Mouse (Mus musculus) kidney, postnatal 0 days (tissue): Measurements from ENCODE around the gene Coa3. TPM values are rescaled to one million over a fixed set of nuclear protein-coding genes. Genes with fewer than 3 reads are reported as not detected.
"Not testable (repeated sequence)": the region's sequence is repeated elsewhere in the genome, so short reads cannot be mapped to it uniquely, and the experiment has no call there.

Experiments
- ATAC-seq: fragments of 200-750 bp; cut with Nextera tagmentation; replicated peaks from 2 replicates; pipeline ENCODE4 v1.8.0; 2017; ENCODE audit warnings: low read depth, moderate number of reproducible peaks, moderate TSS enrichment, moderate library complexity; ENCODE audit not compliant: low FRiP score
- DNase-seq: peaks from one replicate; pipeline ENCODE4 v3.0.0-alpha.2; 2016; ENCODE audit warnings: low spot score
- H3K27ac ChIP-seq: fragments of 300-500 bp; sonication (generic); 2 replicates; pipeline ENCODE4 v1.5.1; 2014; ENCODE audit warnings: mild to moderate bottlenecking
- H3K27me3 ChIP-seq: fragments of 300-500 bp; sonication (generic); 2 replicates; pipeline ENCODE4 v1.6.1; 2014; ENCODE audit warnings: low read length, mixed read lengths; ENCODE audit not compliant: insufficient read depth
- H3K36me3 ChIP-seq: fragments of 300-500 bp; sonication (generic); 2 replicates; pipeline ENCODE4 v1.6.1; 2014; ENCODE audit warnings: low read length, mixed read lengths; ENCODE audit not compliant: insufficient read depth
- H3K4me1 ChIP-seq: fragments of 300-500 bp; sonication (generic); replicated peaks from 2 replicates; pipeline ENCODE4 v1.6.1; 2014; ENCODE audit warnings: antibody characterized with exemption, low read length, mixed read lengths; ENCODE audit not compliant: insufficient read depth
- H3K4me2 ChIP-seq: fragments of 300-500 bp; sonication (generic); 2 replicates; pipeline ENCODE4 v1.6.1; 2014; ENCODE audit warnings: mild to moderate bottlenecking, low read length, moderate library complexity, mixed read lengths
- H3K4me3 ChIP-seq: fragments of 300-500 bp; sonication (generic); replicated peaks from 2 replicates; pipeline ENCODE4 v1.5.1; 2014; ENCODE audit warnings: low read depth, low read length
- H3K9ac ChIP-seq: fragments of 300-500 bp; sonication (generic); 2 replicates; pipeline ENCODE4 v1.6.1; 2014; ENCODE audit warnings: low read depth, low read length
- H3K9me3 ChIP-seq: fragments of 300-500 bp; sonication (generic); replicated peaks from 2 replicates; pipeline ENCODE4 v1.6.1; 2016; ENCODE audit warnings: low read length, inconsistent platforms, mixed read lengths
- CTCF ChIP-seq: IDR thresholded peaks from 2 replicates; pipeline ENCODE4 v1.5.1; 2016; ENCODE audit warnings: antibody characterized with exemption, low read depth, mild to moderate bottlenecking, moderate library complexity
- WGBS: fragments of 180-500 bp; shearing (Covaris S2); extraction: QIAGEN DNeasy Blood & Tissue Kit; methylation state at CpG from one replicate; pipeline ENCODE4 v1.1.7; 2014; 5-methylcytosine and 5-hydroxymethylcytosine counted together
- polyA plus RNA-seq: library from polyadenylated mRNA; unstranded; fragments of >200 nt; fragmentation: Nextera tagmentation; extraction: Ambion mirVana; gene quantifications from 2 replicates; pipeline ENCODE4 v1.2.1, GENCODE M21; 2015

Coa3 gene
- polyA plus RNA-seq = 209 and 211 TPM in 2 replicates

DNA sequence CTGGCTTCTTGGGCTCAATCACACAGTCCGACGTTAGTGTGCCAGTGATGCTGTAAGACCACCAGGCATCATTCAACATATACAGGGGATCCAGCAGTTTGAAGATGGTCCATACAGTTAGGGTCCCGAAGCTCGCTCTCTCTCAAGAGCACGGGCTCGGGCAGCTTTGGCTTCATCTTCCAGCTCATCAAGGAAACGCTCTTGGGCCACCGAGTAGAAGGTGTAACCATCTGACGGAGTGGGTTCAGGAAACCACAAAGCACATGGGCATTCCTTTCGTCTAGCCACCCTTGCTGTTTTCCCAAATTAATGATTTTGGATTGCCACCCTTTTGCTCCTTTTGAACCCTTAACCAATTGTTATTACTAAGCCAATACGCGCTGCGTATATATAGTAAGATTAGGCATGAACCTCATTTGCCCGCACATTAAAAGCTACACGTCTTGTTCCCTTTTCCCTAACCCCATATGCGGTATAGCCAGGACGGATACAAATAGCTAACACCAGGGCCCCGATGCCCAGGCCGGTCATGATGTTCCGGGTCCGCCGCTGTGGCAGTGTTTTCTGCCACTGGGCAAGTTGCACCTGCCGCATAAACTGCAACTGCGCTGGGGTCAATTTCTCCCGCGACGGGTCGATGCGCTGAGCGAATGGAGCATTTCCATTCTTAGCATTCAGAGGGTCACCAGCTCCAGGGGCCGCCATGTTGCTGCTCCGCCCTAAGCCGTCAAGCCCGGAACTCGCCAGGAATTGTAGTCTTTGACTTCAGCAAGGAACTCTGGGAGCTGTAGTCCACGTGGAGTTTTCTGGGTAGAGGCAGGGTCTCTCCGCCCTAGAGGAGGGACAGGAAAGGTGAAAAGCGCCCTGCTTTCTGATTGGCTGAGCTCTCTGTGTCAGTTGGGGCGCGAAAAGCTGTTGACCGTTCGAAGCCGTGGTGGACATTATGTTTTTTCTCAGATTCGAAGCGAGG lies at the start of gene Coa3, which contains the start of gene Cntd1:
TSS of gene Coa3 (minus strand) at position 892 of the 970 bp plus-strand sequence.
TSS of gene Cntd1 (plus strand) at position 790 of the 970 bp plus-strand sequence.
- DNase-seq (peak; percentile 98), ATAC-seq (peak; percentile 84)
- Histone ChIP-seq H3K4me2 (peak within 1 kb of the TSS; percentile 82), H3K27me3 (no peaks in the 10 kb centered on the region), H3K4me1 (peaks cover 44% of the 10 kb centered on the region), H3K9me3 (no peaks in the 10 kb centered on the region), H3K36me3 (0 out of 2 replicates have a peak, but pooled peaks cover 9% of the 10 kb centered on the region), H3K9ac (peak within 1 kb of the TSS; percentile 75), H3K27ac (peak within 1 kb of the TSS; percentile 89), H3K4me3 (peak within 1 kb of the TSS; percentile 59)
- peak; percentile 34; the same call in 1 of the 2 replicates for TF ChIP-seq CTCF
- WGBS = 7% methylated on average over 45 of the region's 45 CpGs

DNA sequence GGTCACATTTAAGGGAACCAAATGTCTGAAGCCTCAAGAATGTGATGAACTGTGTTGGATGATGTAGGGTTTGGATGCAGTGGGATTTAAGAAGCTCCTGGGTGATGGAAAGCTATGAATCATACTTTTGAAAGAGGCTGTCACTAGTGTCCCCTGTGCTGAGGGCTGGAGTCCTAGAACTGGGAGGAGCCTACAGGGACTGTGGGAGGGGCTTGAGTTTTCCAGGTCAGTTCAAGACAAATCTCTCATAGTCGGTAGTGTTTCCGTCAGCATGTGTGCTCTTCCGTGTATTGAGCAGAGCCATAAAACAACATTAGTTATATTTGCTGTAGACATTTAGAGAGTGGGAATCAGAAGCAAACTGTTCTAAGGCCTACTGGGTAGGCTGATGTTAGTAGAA lies 48.4 kb upstream of the Coa3 start:
- no peak overlapping the region for H3K4me3 ChIP-seq
- peaks cover 17% of the 10 kb centered on the region for H3K36me3 ChIP-seq
- H3K27me3 ChIP-seq = no peaks in the 10 kb centered on the region
- DNase-seq (no peak), ATAC-seq (no peak)
- H3K9me3 ChIP-seq = no peaks in the 10 kb centered on the region
- TF ChIP-seq CTCF = no peak
- H3K4me1 ChIP-seq = 0 out of 2 replicates have a peak, but pooled peaks cover 3% of the 10 kb centered on the region
- no peak overlapping the region for H3K9ac ChIP-seq
- no peak overlapping the region for H3K4me2 ChIP-seq
- no peak overlapping the region for H3K27ac ChIP-seq
- WGBS = 40% methylated on average over 3 of the region's 3 CpGs

- Histone ChIP-seq H3K4me2 (no peak overlapping the region), H3K9ac (no peak overlapping the region), H3K27ac (no peak overlapping the region), H3K27me3 (no peaks in the 10 kb centered on the region), H3K9me3 (no peaks in the 10 kb centered on the region), H3K4me1 (0 out of 2 replicates have a peak, but pooled peaks cover 3% of the 10 kb centered on the region), H3K36me3 (peaks cover 26% of the 10 kb centered on the region), H3K4me3 (no peak overlapping the region)
- ATAC-seq = no peak
- DNase-seq = no peak
- no peak for TF ChIP-seq CTCF
- 87% methylated on average over 11 of the region's 11 CpGs for WGBS
Measured at GRCm38 (mm10) chr11:101326147-101326546, 47.2 kb upstream of the Coa3 start.

DNA sequence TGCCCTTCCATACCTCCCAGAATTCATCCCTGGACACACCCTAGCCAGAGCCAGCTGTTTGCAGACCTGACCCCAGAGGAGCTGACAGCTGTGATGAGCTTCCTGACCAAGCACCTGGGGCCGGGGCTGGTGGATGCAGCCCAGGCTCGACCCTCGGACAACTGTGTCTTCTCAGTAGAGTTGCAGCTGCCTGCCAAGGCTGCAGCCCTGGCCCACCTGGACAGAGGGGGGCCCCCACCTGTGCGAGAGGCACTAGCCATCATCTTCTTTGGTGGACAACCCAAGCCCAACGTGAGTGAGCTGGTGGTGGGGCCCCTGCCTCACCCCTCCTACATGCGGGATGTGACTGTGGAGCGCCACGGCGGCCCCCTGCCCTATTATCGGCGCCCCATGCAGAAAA lies 46.3 kb upstream of the Coa3 start:
- WGBS = 90% methylated on average over 11 of the region's 11 CpGs
- ATAC-seq = 0 out of 2 replicates have a peak, but pooled peaks have one; percentile 11
- not testable (repeated sequence) for H3K4me3 ChIP-seq, H3K27me3 ChIP-seq, H3K4me1 ChIP-seq, H3K27ac ChIP-seq, H3K9me3 ChIP-seq, H3K9ac ChIP-seq, DNase-seq, H3K4me2 ChIP-seq
- peaks cover 34% of the 10 kb centered on the region for H3K36me3 ChIP-seq

GRCm38 (mm10) chr11:101324763-101325162 lies 45.8 kb upstream of the Coa3 start, which contains the start of gene Aoc2:
Aoc2 (plus strand) TSS chr11:101325063.
- Histone ChIP-seq H3K36me3 (peaks cover 39% of the 10 kb centered on the region), H3K4me1 (no peaks in the 10 kb centered on the region), H3K4me3 (no peak within 1 kb of the TSS), H3K9ac (no peak within 1 kb of the TSS), H3K27me3 (no peaks in the 10 kb centered on the region), H3K27ac (no peak within 1 kb of the TSS), H3K4me2 (no peak within 1 kb of the TSS), H3K9me3 (no peaks in the 10 kb centered on the region)
- no peak for TF ChIP-seq CTCF
- 77% methylated on average over 5 of the region's 5 CpGs for WGBS
- ATAC-seq (no peak), DNase-seq (no peak)

DNA sequence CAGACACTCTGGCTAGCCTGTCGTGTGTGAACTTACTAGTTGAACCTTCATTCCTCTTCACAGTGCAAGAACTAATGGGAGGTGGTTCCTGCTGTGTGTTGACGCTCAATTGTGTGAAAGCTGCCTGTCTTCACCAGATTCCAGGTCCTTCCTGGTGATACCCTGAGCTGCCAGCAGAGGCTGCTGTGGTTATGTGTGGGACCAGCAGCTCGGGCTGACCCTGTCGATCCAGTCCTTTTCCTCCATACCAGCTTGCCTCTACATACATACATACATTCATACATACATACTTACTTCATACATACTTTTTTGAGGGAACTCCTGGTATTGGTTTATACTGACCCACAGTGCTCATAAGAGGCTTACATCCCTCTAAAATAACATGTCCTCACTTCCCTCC lies 44.7 kb upstream of the Coa3 start:
- peak; percentile 89 for DNase-seq
- H3K36me3 ChIP-seq = peaks cover 49% of the 10 kb centered on the region
- ATAC-seq = peak; percentile 45
- H3K4me2 ChIP-seq = no peak overlapping the region
- no peak overlapping the region for H3K4me3 ChIP-seq
- no peaks in the 10 kb centered on the region for H3K27me3 ChIP-seq
- H3K9me3 ChIP-seq = no peaks in the 10 kb centered on the region
- H3K27ac ChIP-seq = no peak overlapping the region
- H3K9ac ChIP-seq = no peak overlapping the region
- no peaks in the 10 kb centered on the region for H3K4me1 ChIP-seq
- 8% methylated on average over 4 of the region's 4 CpGs for WGBS
- peak; percentile 96 for TF ChIP-seq CTCF
